Mouse (Mus musculus): Measurements from ENCODE around the gene Ucp2. TPM values are rescaled to one million over a fixed set of nuclear protein-coding genes. Genes with fewer than 3 reads are reported as not detected.

Ucp2 gene
- polyA plus RNA-seq, 1 experiment: 595 TPM

- H3K36me3 ChIP-seq (ENCODE audit: control insufficient read depth): peaks cover 81% of the 10 kb centered on the region
- H3K9me3 ChIP-seq (ENCODE audit: control insufficient read depth, low read length): no peaks in the 10 kb centered on the region
- H3K27me3 ChIP-seq (ENCODE audit: control insufficient read depth): no peaks in the 10 kb centered on the region; the same call in 1 of the 2 replicates
- peak overlapping the region; percentile 68 for H3K4me3 ChIP-seq (replicated peaks)
- peaks cover 82% of the 10 kb centered on the region for H3K4me1 ChIP-seq (ENCODE audit: control insufficient read depth)
- TF ChIP-seq TAL1 (IDR thresholded peaks at IDR 0.05; ENCODE audit: low read length) (no peak), GATA1 (IDR thresholded peaks at IDR 0.05; ENCODE audit: low read length) (no peak)
Measured at GRCm38 (mm10) chr7:100497982-100498381, 4.8 kb downstream of the Ucp2 start.

GRCm38 (mm10) chr7:100499465-100499864 is 6.3 kb downstream of the Ucp2 start:
- no peak for TF ChIP-seq GATA1 (IDR thresholded peaks at IDR 0.05; ENCODE audit: low read length)
- TF ChIP-seq TAL1 (IDR thresholded peaks at IDR 0.05; ENCODE audit: low read length): no peak
- Histone ChIP-seq H3K9me3 (ENCODE audit: control insufficient read depth, low read length) (no peaks in the 10 kb centered on the region), H3K4me3 (replicated peaks) (no peak overlapping the region), H3K27me3 (ENCODE audit: control insufficient read depth) (no peaks in the 10 kb centered on the region; the same call in 1 of the 2 replicates), H3K4me1 (ENCODE audit: control insufficient read depth) (peaks cover 96% of the 10 kb centered on the region), H3K36me3 (ENCODE audit: control insufficient read depth) (peaks cover 67% of the 10 kb centered on the region)

GRCm38 (mm10) chr7:100500276-100500977 is 7.3 kb downstream of the Ucp2 start:
- H3K27me3 ChIP-seq (ENCODE audit: control insufficient read depth): no peaks in the 10 kb centered on the region; the same call in 1 of the 2 replicates
- no peaks in the 10 kb centered on the region for H3K9me3 ChIP-seq (ENCODE audit: control insufficient read depth, low read length)
- no peak overlapping the region for H3K4me3 ChIP-seq (replicated peaks)
- H3K36me3 ChIP-seq (ENCODE audit: control insufficient read depth): peaks cover 58% of the 10 kb centered on the region
- H3K4me1 ChIP-seq (ENCODE audit: control insufficient read depth): peaks cover 95% of the 10 kb centered on the region
- no peak for TF ChIP-seq GATA1 (IDR thresholded peaks at IDR 0.05; ENCODE audit: low read length)
- TF ChIP-seq TAL1 (IDR thresholded peaks at IDR 0.05; ENCODE audit: low read length): no peak

- no peaks in the 10 kb centered on the region for H3K9me3 ChIP-seq (ENCODE audit: control insufficient read depth, low read length)
- TF ChIP-seq GATA1 (IDR thresholded peaks at IDR 0.05; ENCODE audit: low read length): no peak
- TF ChIP-seq TAL1 (IDR thresholded peaks at IDR 0.05; ENCODE audit: low read length): no peak
- H3K4me3 ChIP-seq (replicated peaks): no peak overlapping the region
- peaks cover 50% of the 10 kb centered on the region for H3K36me3 ChIP-seq (ENCODE audit: control insufficient read depth)
- H3K4me1 ChIP-seq (ENCODE audit: control insufficient read depth): peaks cover 93% of the 10 kb centered on the region
- no peaks in the 10 kb centered on the region; the same call in 1 of the 2 replicates for H3K27me3 ChIP-seq (ENCODE audit: control insufficient read depth)
Measured at GRCm38 (mm10) chr7:100501027-100501843, 8.1 kb downstream of the Ucp2 start.

GRCm38 (mm10) chr7:100501844-100502373 is 8.8 kb downstream of the Ucp2 start:
- Histone ChIP-seq H3K27me3 (ENCODE audit: control insufficient read depth) (no peaks in the 10 kb centered on the region; the same call in 1 of the 2 replicates), H3K36me3 (ENCODE audit: control insufficient read depth) (peaks cover 43% of the 10 kb centered on the region), H3K4me3 (replicated peaks) (no peak overlapping the region), H3K4me1 (ENCODE audit: control insufficient read depth) (peaks cover 91% of the 10 kb centered on the region), H3K9me3 (ENCODE audit: control insufficient read depth, low read length) (no peaks in the 10 kb centered on the region)
- no peak for TF ChIP-seq TAL1 (IDR thresholded peaks at IDR 0.05; ENCODE audit: low read length)
- no peak for TF ChIP-seq GATA1 (IDR thresholded peaks at IDR 0.05; ENCODE audit: low read length)

GRCm38 (mm10) chr7:100502374-100502922 is 9.3 kb downstream of the Ucp2 start:
- TF ChIP-seq TAL1 (IDR thresholded peaks at IDR 0.05; ENCODE audit: low read length): no peak
- TF ChIP-seq GATA1 (IDR thresholded peaks at IDR 0.05; ENCODE audit: low read length): no peak
- Histone ChIP-seq H3K27me3 (ENCODE audit: control insufficient read depth) (peaks cover under 1% of the 10 kb centered on the region; the same call in 1 of the 2 replicates), H3K4me1 (ENCODE audit: control insufficient read depth) (peaks cover 86% of the 10 kb centered on the region), H3K9me3 (ENCODE audit: control insufficient read depth, low read length) (no peaks in the 10 kb centered on the region), H3K36me3 (ENCODE audit: control insufficient read depth) (peaks cover 38% of the 10 kb centered on the region), H3K4me3 (replicated peaks) (no peak overlapping the region)

GRCm38 (mm10) chr7:100503076-100503475 is 9.9 kb downstream of the Ucp2 start:
- Histone ChIP-seq H3K9me3 (ENCODE audit: control insufficient read depth, low read length) (no peaks in the 10 kb centered on the region), H3K27me3 (ENCODE audit: control insufficient read depth) (peaks cover 6% of the 10 kb centered on the region), H3K4me3 (replicated peaks) (no peak overlapping the region), H3K36me3 (ENCODE audit: control insufficient read depth) (peaks cover 31% of the 10 kb centered on the region), H3K4me1 (ENCODE audit: control insufficient read depth) (peaks cover 79% of the 10 kb centered on the region)
- TF ChIP-seq GATA1 (IDR thresholded peaks at IDR 0.05; ENCODE audit: low read length) (no peak), TAL1 (IDR thresholded peaks at IDR 0.05; ENCODE audit: low read length) (no peak)

- Histone ChIP-seq H3K4me3 (replicated peaks) (no peak overlapping the region), H3K9me3 (ENCODE audit: control insufficient read depth, low read length) (no peaks in the 10 kb centered on the region), H3K27me3 (ENCODE audit: control insufficient read depth) (peaks cover 21% of the 10 kb centered on the region), H3K4me1 (ENCODE audit: control insufficient read depth) (peaks cover 66% of the 10 kb centered on the region), H3K36me3 (ENCODE audit: control insufficient read depth) (peaks cover 13% of the 10 kb centered on the region)
- TF ChIP-seq GATA1 (IDR thresholded peaks at IDR 0.05; ENCODE audit: low read length) (no peak), TAL1 (IDR thresholded peaks at IDR 0.05; ENCODE audit: low read length) (no peak)
Measured at GRCm38 (mm10) chr7:100504740-100505487, 11.8 kb downstream of the Ucp2 start.

All from erythroblast, embryonic 14.5 days (primary cell).